Mouse (Mus musculus): ENCODE results near the gene Hdgf.

- no peak for TF ChIP-seq EP300 (optimal IDR thresholded peaks at IDR 0.05)
- TF ChIP-seq CTCF (IDR thresholded peaks at IDR 0.05; ENCODE audit: low read depth), result no peak
Observed at GRCm38 (mm10) chr3:87907906-87908305, 1.8 kb downstream of the Hdgf start.

All from stomach, postnatal 0 days (tissue).